Mouse (Mus musculus): Measurements from ENCODE around the gene Saysd1. TPM values are rescaled to one million over a fixed set of nuclear protein-coding genes. Genes with fewer than 3 reads are reported as not detected.
A peak's percentile ranks its signal among the peaks of the same experiment; 100 is the strongest.

The Saysd1 gene
- 7.8 and 10.5 TPM in 2 replicates for polyA plus RNA-seq (2016; fragmentation: Nextera tagmentation; extraction: Ambion mirVana)

DNA sequence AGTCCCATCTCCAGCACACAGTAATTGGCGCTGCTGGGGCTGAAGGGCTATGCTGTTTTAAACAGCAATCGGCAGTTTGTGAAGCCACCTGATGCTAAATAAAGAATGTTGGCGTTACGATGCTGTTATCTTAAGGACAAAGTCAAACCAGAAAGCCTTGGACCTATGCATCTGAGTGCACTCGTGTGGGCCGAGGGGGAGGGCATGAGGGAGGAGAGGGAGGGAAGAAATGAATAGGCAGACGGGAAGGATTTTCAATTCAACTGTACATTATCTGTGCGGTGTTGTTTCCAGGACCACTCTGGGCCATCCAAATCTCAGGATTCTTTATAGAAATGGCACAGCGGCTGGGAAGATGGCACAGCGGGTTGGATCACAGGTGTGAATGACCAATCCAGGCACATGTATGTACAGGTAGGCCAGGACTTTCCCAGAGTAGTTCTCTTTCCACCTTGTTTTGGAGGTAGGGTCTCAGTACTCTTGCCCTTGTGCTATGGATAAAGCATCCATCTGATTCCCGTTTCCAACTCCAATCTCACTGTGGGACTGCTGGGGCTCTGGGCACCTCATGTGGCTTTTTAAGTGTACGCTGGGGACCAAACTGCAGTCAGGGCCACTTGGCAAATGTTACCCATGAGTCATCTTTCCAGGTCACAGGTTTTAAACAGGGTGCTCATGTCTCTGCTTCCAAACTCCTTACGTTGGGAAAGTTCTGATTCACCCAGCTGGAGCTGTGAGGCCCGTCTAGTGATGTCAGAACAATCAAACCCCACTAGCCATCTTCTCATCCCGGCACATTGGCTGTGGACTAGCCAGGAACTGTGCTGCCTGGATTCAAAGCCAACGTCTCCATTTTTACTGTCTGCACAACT lies at the start of gene Saysd1:
Gene Saysd1, minus strand, starts transcription at position 51 of the 872 bp plus-strand sequence.
- H3K27me3 ChIP-seq (ENCODE audit: insufficient read depth, poor library complexity, severe bottlenecking): no peaks in the 10 kb centered on the region
- no peak within 1 kb of the TSS for H3K4me3 ChIP-seq
- no peak for DNase-seq (ENCODE audit: low spot score)

GRCm38 (mm10) chr14:20185426-20185825 lies 47.1 kb upstream of the Saysd1 start:
- Histone ChIP-seq H3K27ac (no peak overlapping the region), H3K27me3 (ENCODE audit: insufficient read depth, poor library complexity, severe bottlenecking) (no peaks in the 10 kb centered on the region), H3K4me3 (no peak overlapping the region), H3K9me3 (no peaks in the 10 kb centered on the region), H3K4me1 (peaks cover 18% of the 10 kb centered on the region), H3K36me3 (no peaks in the 10 kb centered on the region)
- DNase-seq (ENCODE audit: low spot score): no peak
- 73% methylated on average over 9 of the region's 9 CpGs for WGBS

More for the DNA sequence above, at the start of gene Saysd1:
- peaks cover 14% of the 10 kb centered on the region for H3K36me3 ChIP-seq
- 77% methylated on average over 16 of the region's 16 CpGs for WGBS
- H3K4me1 ChIP-seq: peaks cover 4% of the 10 kb centered on the region
- H3K9me3 ChIP-seq: no peaks in the 10 kb centered on the region
- no peak within 1 kb of the TSS for H3K27ac ChIP-seq

DNA sequence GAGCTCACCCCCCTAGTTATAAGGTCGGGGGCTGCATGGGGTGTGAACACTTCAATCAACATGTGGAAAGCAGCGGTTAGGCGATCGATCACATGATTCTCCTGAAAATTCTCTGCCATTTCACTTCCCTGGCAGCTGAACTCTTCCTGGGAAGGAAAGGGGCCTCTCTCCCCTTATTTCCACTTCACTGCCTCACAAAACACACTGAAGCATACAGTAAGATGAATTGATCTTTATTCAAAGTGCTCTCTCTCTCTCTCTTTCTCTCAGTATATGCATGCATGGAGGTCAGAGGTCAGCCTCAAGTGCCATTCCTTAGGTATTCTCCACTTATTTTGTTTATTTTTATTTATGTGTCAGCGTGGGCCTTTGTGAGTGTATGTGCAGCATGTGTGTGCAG lies 45.4 kb upstream of the Saysd1 start:
- Histone ChIP-seq H3K4me1 (peaks cover 35% of the 10 kb centered on the region), H3K36me3 (no peaks in the 10 kb centered on the region), H3K9me3 (no peaks in the 10 kb centered on the region), H3K4me3 (no peak overlapping the region), H3K27me3 (ENCODE audit: insufficient read depth, poor library complexity, severe bottlenecking) (no peaks in the 10 kb centered on the region), H3K27ac (no peak overlapping the region; the same call in 1 of the 2 replicates)
- 77% methylated on average over 5 of the region's 5 CpGs for WGBS
- DNase-seq (ENCODE audit: low spot score): no peak

DNA sequence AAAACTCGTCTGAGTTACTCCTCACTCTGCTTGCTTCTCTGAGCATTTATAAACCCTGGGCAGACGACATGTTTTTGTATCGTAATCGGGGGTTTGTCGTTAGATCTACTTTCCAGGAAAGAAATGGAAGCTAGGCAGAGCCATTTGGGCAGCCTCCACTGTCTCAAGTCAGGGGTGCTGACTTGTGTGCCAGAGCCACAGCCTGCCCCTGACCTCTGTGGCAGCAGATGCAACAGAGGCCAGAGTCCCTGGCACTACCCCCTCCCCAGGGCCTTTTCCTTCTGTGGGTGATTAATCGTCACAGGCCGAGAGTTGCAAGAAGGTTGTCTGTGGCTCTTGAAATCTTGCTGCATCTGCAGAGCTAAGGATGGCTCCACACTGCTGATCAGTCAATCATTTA lies 44.3 kb upstream of the Saysd1 start:
- no peaks in the 10 kb centered on the region for H3K36me3 ChIP-seq
- no peaks in the 10 kb centered on the region for H3K27me3 ChIP-seq (ENCODE audit: insufficient read depth, poor library complexity, severe bottlenecking)
- 74% methylated on average over 7 of the region's 7 CpGs for WGBS
- H3K9me3 ChIP-seq: no peaks in the 10 kb centered on the region
- DNase-seq (ENCODE audit: low spot score): no peak
- peaks cover 41% of the 10 kb centered on the region for H3K4me1 ChIP-seq
- no peak overlapping the region for H3K27ac ChIP-seq
- no peak overlapping the region for H3K4me3 ChIP-seq

DNA sequence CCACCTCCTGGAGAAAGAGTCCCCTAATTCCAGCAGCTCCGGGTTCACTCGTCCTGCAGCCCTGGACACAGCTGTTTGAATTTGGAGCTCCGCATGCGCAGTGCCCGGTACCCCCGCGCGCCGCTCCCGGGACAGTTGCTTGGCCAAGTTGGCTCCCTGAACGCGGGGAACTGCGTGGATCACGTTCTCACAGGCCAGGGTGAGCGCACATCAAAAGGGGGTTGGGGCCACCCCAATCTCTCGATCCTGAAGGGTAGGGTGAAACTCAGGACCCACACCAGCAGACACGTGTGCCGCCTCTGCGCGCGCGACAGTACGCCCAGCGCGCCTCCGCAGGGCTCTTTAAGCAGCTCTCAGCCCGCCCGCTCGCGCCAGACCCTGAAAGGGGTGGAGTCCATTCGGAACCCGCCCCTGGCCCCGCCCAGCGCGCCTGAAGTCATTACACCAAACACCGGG lies 43.2 kb upstream of the Saysd1 start, which contains the start of gene Kcnk5:
Gene Kcnk5, minus strand, starts transcription at position 344 of the 456 bp plus-strand sequence.
- no peaks in the 10 kb centered on the region for H3K27me3 ChIP-seq (ENCODE audit: insufficient read depth, poor library complexity, severe bottlenecking)
- peaks cover 41% of the 10 kb centered on the region for H3K4me1 ChIP-seq
- WGBS: under 1% methylated on average over 36 of the region's 36 CpGs
- H3K36me3 ChIP-seq: no peaks in the 10 kb centered on the region
- peak; percentile 95 for DNase-seq (ENCODE audit: low spot score)
- H3K4me3 ChIP-seq: peak within 1 kb of the TSS; percentile 69
- H3K27ac ChIP-seq: peak within 1 kb of the TSS; percentile 87
- no peaks in the 10 kb centered on the region for H3K9me3 ChIP-seq

DNA sequence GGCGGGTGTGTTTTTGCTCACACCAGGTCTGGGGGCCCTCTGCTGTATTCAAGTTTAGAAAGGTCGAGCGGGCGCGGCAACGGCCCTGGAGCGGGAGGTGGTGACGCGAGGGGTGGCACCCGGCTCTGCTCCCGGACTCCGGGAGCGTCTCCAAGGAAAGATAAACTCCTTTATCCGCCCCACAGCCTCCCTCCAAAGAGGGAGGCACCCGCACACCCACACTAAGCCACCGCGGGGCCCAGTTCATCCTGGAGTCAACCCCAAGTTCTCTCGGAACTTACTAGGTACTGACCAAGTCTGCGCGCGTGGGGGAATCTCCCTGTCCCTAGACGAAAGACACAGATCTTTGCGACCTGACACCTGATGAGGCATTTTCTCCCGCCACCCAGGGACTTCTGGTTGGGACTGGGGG lies 42.4 kb upstream of the Saysd1 start:
- peak overlapping the region; percentile 69 for H3K4me3 ChIP-seq
- no peaks in the 10 kb centered on the region for H3K27me3 ChIP-seq (ENCODE audit: insufficient read depth, poor library complexity, severe bottlenecking)
- DNase-seq (ENCODE audit: low spot score): peak; percentile 82
- peaks cover 41% of the 10 kb centered on the region for H3K4me1 ChIP-seq
- under 1% methylated on average over 24 of the region's 24 CpGs for WGBS
- peak overlapping the region; percentile 87 for H3K27ac ChIP-seq
- no peaks in the 10 kb centered on the region for H3K36me3 ChIP-seq
- no peaks in the 10 kb centered on the region for H3K9me3 ChIP-seq

- H3K27ac ChIP-seq: peak overlapping the region; percentile 87; the same call in 1 of the 2 replicates
- H3K9me3 ChIP-seq: no peaks in the 10 kb centered on the region
- no peak for DNase-seq (ENCODE audit: low spot score)
- no peaks in the 10 kb centered on the region for H3K36me3 ChIP-seq
- no peaks in the 10 kb centered on the region for H3K27me3 ChIP-seq (ENCODE audit: insufficient read depth, poor library complexity, severe bottlenecking)
- H3K4me1 ChIP-seq: peaks cover 41% of the 10 kb centered on the region
- 10% methylated on average over 6 of the region's 6 CpGs for WGBS
- peak overlapping the region; percentile 69 for H3K4me3 ChIP-seq
Measured at GRCm38 (mm10) chr14:20180304-20180703, 42.0 kb upstream of the Saysd1 start.

DNA sequence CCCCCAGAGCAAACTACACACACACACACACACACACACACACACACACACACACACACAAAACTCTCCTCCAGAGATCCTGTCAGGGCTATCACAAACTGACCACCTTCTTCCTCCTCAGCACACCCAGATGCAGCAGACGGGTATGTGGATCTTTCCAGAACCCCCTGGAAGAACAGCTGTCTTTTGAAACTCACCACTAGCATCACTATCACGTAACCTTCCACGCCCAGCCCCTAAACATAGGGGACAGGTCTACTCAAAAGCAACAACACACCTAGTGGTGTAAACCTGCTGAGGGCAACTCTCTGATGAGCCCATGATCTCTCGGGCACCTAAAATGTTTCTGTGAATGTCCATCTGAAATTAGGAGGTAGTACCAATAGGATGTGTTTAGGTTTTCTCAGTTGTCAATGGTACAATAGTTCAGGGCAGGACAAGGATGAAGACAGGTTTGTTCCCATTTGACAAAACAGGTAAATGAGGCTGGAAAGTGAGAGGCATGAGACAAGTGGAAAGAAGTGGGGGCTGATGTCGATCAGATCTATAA lies 41.5 kb upstream of the Saysd1 start:
- Histone ChIP-seq H3K27me3 (ENCODE audit: insufficient read depth, poor library complexity, severe bottlenecking) (no peaks in the 10 kb centered on the region), H3K4me1 (peaks cover 41% of the 10 kb centered on the region), H3K27ac (no peak overlapping the region), H3K36me3 (no peaks in the 10 kb centered on the region), H3K4me3 (peak overlapping the region; percentile 69), H3K9me3 (no peaks in the 10 kb centered on the region)
- DNase-seq (ENCODE audit: low spot score): no peak
- WGBS: 69% methylated on average over 5 of the region's 5 CpGs

DNA sequence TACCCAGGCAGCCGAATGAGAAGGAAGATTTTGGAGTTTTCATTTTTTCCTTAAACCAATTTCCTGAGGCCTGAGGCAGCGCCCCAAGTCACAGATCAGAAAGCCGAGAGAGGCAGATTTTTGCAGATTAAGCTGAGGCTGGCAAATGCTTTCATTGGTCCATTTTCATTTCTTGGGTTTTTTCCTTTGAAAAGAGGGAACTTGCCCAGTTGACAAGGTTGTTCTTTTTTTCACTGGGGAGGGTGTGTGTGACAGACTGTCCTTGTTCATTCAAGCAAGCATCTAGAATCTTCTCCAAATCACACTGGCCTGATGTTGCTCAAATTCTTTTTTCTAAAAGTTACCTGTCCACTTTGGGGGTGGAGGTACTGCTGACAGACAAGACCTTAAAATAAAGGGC lies 40.7 kb upstream of the Saysd1 start:
- WGBS: 40% methylated on average over 3 of the region's 3 CpGs
- H3K9me3 ChIP-seq: no peaks in the 10 kb centered on the region
- H3K27me3 ChIP-seq (ENCODE audit: insufficient read depth, poor library complexity, severe bottlenecking): no peaks in the 10 kb centered on the region
- no peak for DNase-seq (ENCODE audit: low spot score)
- H3K27ac ChIP-seq: no peak overlapping the region
- no peaks in the 10 kb centered on the region for H3K36me3 ChIP-seq
- peaks cover 40% of the 10 kb centered on the region for H3K4me1 ChIP-seq
- no peak overlapping the region for H3K4me3 ChIP-seq

DNA sequence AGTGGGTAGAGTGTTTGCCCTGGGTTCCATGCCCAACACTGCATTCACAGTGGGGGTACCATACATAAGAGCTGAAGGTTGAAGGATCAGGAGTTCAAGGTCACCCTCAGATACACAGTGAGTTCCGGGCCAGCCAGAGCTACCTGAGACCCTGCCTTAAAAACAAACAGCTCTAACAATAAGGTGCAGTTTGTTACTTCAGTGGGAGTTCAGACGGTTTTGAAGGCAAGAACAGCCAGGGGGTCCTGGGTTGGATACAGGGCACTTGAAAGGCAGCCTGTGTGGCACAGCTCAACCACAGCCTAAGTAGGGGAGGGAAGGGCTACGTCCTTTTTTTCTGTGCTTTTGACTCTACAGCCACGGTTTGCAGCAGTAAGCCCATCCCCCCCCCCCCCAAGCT lies 40.3 kb upstream of the Saysd1 start:
- no peak for DNase-seq (ENCODE audit: low spot score)
- Histone ChIP-seq H3K27ac (0 out of 2 replicates have a peak overlapping the region, but pooled peaks have one; percentile 18), H3K4me1 (peaks cover 39% of the 10 kb centered on the region), H3K4me3 (no peak overlapping the region), H3K36me3 (no peaks in the 10 kb centered on the region), H3K9me3 (no peaks in the 10 kb centered on the region), H3K27me3 (ENCODE audit: insufficient read depth, poor library complexity, severe bottlenecking) (no peaks in the 10 kb centered on the region)
- 28% methylated on average over 4 of the region's 4 CpGs for WGBS

DNA sequence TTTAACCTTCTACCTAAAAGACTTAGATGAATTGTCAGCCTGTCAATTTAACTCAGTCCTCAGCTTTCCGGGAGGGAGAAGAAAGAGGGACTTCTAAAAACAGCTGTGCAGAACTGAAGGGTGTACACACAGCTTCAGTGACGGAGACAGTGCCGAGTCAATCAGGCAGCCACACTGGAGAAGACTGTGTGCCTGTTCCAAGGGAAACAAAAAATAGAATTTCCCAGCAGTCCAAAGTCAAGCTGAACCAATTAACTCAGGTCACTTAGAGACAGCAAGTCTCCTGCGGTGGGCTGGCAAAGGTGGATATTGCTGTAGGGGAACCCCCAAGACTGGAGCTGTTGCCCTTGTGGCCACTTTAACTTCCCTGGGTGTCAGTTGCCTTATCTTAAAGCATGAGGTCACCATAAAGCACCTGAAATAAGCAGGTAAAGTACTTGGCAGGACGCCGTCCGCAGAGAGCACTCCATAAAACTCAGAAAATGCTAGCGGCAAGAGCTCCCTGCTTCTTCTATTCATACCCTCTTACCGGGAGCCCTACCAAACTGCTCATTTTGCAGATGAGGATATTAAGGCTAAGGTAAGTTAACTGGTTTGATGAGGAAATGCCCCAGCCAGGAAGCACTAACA lies 39.3 kb upstream of the Saysd1 start:
- Histone ChIP-seq H3K4me1 (peaks cover 49% of the 10 kb centered on the region), H3K9me3 (no peaks in the 10 kb centered on the region), H3K27me3 (ENCODE audit: insufficient read depth, poor library complexity, severe bottlenecking) (no peaks in the 10 kb centered on the region), H3K27ac (no peak overlapping the region), H3K4me3 (no peak overlapping the region), H3K36me3 (no peaks in the 10 kb centered on the region)
- DNase-seq (ENCODE audit: low spot score): no peak
- WGBS: 81% methylated on average over 9 of the region's 9 CpGs

DNA sequence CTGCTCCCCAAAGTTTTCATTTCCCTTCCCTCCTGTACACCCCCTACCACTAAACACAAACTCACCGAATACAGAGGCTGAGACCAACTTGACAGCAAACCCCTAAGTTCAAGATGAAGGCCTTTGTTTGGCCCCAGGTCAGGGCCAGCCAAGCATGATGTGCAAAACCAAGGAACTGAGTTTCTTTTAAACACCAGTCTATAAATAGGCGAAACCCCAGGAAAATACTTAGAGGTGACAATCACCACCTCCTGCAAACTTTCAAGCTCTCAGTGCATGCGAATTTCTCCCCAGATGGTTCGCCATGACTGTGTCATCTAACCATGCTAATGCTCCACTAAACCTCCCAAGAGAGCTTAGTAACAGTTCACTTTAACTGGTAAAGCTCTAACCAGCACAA lies 37.4 kb upstream of the Saysd1 start:
- Histone ChIP-seq H3K27me3 (ENCODE audit: insufficient read depth, poor library complexity, severe bottlenecking) (no peaks in the 10 kb centered on the region), H3K27ac (no peak overlapping the region), H3K9me3 (no peaks in the 10 kb centered on the region), H3K4me3 (no peak overlapping the region), H3K4me1 (peaks cover 46% of the 10 kb centered on the region), H3K36me3 (no peaks in the 10 kb centered on the region)
- no peak for DNase-seq (ENCODE audit: low spot score)
- 84% methylated on average over 4 of the region's 4 CpGs for WGBS

DNA sequence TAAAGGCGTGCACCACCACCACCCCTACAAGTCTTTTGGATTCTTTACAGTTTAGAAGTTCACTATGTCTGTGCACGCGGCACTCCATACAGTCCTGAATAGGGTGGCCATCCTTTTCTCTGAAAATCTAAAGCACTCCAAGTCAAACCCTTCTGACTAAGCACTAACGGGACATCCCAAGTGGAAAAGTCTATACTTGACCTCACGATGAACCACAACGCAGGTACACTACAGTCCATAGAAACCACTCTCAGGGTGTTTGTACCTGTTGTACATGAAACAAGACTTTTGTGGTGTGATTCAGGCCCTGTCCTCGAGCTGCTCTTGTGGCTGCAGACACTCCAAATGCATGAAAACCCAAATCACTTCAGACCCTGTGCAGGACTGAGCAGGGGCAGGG lies 36.8 kb upstream of the Saysd1 start:
- no peak overlapping the region for H3K4me3 ChIP-seq
- H3K27ac ChIP-seq: no peak overlapping the region
- no peaks in the 10 kb centered on the region for H3K36me3 ChIP-seq
- DNase-seq (ENCODE audit: low spot score): no peak
- H3K27me3 ChIP-seq (ENCODE audit: insufficient read depth, poor library complexity, severe bottlenecking): no peaks in the 10 kb centered on the region
- 89% methylated on average over 7 of the region's 7 CpGs for WGBS
- no peaks in the 10 kb centered on the region for H3K9me3 ChIP-seq
- peaks cover 40% of the 10 kb centered on the region for H3K4me1 ChIP-seq

Measured in heart, embryonic 10.5 days (tissue).